Mouse (Mus musculus): ENCODE measurements around the gene Ermard. TPM values are rescaled to one million over a fixed set of nuclear protein-coding genes. Genes with fewer than 3 reads are reported as not detected.
"Not testable (repeated sequence)": the region's sequence is repeated elsewhere in the genome, so short reads cannot be mapped to it uniquely, and the experiment has no call there.

Gene Ermard
- not detected in 2 replicates for polyA plus RNA-seq (2012; ENCODE audit: insufficient read depth, insufficient read length, low replicate concordance, missing spikeins)

DNA sequence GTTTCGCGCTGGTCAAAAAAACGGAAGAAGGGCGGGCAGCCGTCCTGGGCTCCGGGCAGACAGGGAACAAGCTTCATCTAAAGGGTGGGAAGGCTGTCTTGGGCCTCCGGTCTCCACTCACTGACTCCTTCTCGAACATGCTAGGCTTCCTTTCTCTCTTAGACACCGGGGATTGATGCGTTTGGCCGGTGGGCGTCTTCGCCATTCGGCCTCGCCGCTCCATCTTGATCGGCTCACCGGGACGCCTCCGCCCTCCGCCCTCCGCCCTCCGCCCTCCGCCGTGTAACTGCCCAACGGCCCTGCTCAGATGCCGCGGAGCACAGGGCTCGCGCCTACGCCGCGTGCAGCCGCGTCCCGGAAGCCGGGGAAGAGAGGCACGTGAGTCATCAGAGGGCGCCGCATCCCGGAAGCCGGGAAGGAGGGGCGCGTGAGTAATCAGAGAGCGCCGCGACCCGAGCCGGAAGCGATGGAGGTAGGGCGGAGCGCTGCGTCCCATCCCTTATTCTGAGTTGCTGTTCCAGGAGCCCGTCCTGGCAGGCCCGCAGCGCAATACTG lies at the start of gene Ermard, which contains the start of the genes Tcte3 and Gm3448:
Ermard (plus strand) TSS at position 34 of the 555 bp plus-strand sequence.
Tcte3 (minus strand) TSS at position 314 of the 555 bp plus-strand sequence.
Gm3448 (minus strand) TSS at position 363 of the 555 bp plus-strand sequence.
- H3K4me1 ChIP-seq (ENCODE audit: control insufficient read depth, insufficient read depth, low read length); H3K27ac ChIP-seq (ENCODE audit: insufficient read depth, low read depth, low read length); H3K4me3 ChIP-seq (ENCODE audit: insufficient read depth, low read depth, low read length): not testable (repeated sequence)
- WGBS: 2% methylated on average over 11 of the region's 56 CpGs

DNA sequence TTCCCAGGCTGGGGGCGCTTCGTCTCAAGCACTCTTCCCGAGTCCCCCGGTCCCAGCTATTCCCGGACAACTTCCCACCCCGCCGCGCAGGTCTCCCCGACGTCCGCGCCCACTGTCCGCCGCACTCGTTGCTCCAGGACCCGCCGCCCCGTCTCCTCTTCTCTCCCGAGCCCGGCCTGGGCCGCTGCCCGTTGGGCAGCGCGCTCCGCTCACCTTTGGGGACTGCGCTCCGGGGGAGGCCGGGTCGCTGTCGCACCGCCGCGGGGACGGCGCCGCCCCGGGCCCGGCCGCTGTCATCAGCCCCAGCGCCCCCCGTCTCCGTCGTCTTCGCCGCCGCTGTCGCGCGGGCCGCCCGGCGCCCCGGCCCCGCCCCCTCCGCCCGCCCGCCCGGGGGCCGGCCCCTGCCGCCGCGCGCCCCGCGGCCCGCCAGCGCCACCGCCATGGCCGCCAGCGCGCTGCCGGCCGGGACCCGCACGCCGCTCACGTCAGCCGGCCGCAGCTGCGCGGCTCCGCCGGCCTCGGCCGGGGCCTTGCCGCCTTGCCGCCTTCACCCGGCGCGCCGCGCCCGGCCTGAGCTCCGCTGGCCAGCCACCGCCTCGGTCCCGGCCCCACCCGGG lies 48.4 kb upstream of the Ermard start:
- H3K4me1 ChIP-seq (ENCODE audit: control insufficient read depth, insufficient read depth, low read length); H3K4me3 ChIP-seq (ENCODE audit: insufficient read depth, low read depth, low read length); H3K27ac ChIP-seq (ENCODE audit: insufficient read depth, low read depth, low read length): not testable (repeated sequence)
- no CpG with 5 or more reads among the region's 98 CpGs for WGBS

DNA sequence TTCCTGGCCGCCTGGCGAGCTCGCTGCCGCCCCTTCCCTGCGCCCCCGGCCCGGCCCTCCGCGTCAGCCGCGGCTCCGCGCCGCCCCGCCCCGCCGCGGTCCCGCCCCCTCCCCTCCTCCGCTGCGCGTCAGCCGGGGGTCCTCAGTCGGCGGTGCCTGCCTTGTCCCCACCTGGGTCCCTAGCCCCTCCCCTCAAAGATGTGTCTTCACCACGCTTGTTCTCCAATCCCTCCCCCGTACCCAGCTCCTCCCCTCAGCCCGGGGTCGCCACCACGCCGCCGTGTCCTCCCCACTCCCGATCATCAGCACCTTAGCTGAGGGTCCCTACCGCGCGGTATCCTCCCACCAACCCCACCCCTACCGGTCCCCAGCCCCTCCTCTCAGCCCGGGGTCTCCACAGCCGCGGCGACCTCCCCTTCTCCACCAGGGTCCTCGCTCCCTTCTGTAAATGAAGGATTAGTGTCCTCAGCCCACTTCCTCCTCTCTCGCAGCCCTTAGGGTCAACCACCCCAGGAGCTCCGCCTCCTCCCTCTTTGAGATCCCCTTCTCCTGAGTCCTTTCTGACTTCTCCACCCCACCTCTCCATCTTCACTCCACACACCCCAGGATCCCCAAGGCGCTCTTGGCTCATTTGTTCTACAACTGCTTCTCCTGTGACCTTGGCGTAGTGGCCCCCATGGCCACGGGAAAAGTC lies 47.7 kb upstream of the Ermard start:
- H3K4me1 ChIP-seq (ENCODE audit: control insufficient read depth, insufficient read depth, low read length); H3K4me3 ChIP-seq (ENCODE audit: insufficient read depth, low read depth, low read length); H3K27ac ChIP-seq (ENCODE audit: insufficient read depth, low read depth, low read length): not testable (repeated sequence)
- no CpG with 5 or more reads among the region's 47 CpGs for WGBS

DNA sequence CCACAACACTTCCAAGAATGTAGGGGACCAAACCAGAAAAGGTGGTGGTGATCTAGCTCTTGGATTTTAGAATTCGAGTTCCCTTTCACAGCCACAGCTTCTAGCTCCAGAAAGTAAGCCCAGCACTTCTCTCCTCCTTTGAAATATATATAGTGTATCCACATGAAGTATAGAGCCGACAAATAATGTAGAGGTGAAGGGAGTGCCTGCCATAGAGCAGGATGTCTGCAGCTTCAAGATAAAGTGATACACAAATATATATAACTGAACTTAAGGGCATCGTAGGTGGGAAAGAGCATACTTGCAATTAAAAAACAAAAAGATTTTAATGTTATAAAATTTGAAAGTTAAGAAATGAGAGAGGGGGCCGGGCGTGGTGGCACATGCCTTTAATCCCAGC lies 46.9 kb upstream of the Ermard start:
- not testable (repeated sequence) for H3K4me1 ChIP-seq (ENCODE audit: control insufficient read depth, insufficient read depth, low read length); H3K27ac ChIP-seq (ENCODE audit: insufficient read depth, low read depth, low read length); H3K4me3 ChIP-seq (ENCODE audit: insufficient read depth, low read depth, low read length)
- WGBS: no CpG with 5 or more reads among the region's 5 CpGs

DNA sequence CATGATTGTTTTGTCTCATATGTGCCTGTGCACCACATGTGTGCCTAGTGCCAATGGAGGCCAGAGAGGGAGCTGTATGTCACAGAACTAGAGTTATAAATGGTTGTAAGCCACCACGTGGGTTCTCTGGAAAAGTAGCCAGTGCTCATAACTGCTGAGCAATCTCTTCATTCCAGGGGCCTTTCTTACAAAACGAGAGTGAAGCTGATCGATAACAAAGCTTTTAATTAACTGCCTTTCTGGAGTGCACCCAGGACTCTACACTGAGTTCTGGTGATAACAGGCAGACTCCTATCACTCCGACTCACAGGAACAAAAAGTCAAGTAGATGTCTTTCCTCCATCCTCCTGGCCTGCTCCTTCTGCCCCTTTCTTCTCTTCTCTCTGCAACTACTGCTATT lies 41.0 kb upstream of the Ermard start:
- not testable (repeated sequence) for H3K4me3 ChIP-seq (ENCODE audit: insufficient read depth, low read depth, low read length); H3K27ac ChIP-seq (ENCODE audit: insufficient read depth, low read depth, low read length); H3K4me1 ChIP-seq (ENCODE audit: control insufficient read depth, insufficient read depth, low read length)
- whole genome bisulfite sequencing: no CpG with 5 or more reads among the region's 4 CpGs

DNA sequence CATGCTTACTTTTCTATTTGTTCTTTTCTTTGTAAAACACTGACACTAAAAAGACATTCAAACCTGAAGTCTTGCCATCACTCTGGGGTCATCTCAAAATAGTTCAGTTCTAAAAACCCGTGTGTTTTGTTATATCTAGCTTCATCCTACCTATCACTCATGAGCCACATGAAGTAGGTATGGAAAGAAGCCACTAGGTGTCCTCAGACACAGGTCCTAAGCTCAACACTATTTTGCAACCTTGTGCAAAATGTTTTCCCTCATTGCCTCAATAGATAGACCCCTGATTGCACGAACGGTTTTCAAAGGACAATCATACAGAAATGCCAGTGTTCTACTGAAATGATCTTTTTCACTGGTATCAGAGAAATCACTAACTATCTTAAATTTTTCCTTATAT lies 31.9 kb upstream of the Ermard start:
- no CpG with 5 or more reads among the region's 3 CpGs for WGBS
- not testable (repeated sequence) for H3K4me1 ChIP-seq (ENCODE audit: control insufficient read depth, insufficient read depth, low read length); H3K27ac ChIP-seq (ENCODE audit: insufficient read depth, low read depth, low read length); H3K4me3 ChIP-seq (ENCODE audit: insufficient read depth, low read depth, low read length)

DNA sequence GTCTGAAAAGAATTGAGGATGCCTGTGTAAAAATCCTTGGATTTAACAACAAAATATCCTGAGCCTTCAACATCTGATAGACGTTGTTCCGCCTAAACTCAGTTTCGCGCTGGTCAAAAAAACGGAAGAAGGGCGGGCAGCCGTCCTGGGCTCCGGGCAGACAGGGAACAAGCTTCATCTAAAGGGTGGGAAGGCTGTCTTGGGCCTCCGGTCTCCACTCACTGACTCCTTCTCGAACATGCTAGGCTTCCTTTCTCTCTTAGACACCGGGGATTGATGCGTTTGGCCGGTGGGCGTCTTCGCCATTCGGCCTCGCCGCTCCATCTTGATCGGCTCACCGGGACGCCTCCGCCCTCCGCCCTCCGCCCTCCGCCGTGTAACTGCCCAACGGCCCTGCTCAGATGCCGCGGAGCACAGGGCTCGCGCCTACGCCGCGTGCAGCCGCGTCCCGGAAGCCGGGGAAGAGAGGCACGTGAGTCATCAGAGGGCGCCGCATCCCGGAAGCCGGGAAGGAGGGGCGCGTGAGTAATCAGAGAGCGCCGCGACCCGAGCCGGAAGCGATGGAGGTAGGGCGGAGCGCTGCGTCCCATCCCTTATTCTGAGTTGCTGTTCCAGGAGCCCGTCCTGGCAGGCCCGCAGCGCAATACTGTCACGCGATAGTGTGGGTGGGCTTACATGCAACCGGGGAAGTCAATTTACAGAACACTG lies 31.1 kb upstream of the Ermard start, which contains the start of gene Gm3435:
Gm3435 (plus strand) TSS at position 471 of the 708 bp plus-strand sequence.
- H3K27ac ChIP-seq (ENCODE audit: insufficient read depth, low read depth, low read length); H3K4me3 ChIP-seq (ENCODE audit: insufficient read depth, low read depth, low read length); H3K4me1 ChIP-seq (ENCODE audit: control insufficient read depth, insufficient read depth, low read length): not testable (repeated sequence)
- WGBS: no CpG with 5 or more reads among the region's 60 CpGs

DNA sequence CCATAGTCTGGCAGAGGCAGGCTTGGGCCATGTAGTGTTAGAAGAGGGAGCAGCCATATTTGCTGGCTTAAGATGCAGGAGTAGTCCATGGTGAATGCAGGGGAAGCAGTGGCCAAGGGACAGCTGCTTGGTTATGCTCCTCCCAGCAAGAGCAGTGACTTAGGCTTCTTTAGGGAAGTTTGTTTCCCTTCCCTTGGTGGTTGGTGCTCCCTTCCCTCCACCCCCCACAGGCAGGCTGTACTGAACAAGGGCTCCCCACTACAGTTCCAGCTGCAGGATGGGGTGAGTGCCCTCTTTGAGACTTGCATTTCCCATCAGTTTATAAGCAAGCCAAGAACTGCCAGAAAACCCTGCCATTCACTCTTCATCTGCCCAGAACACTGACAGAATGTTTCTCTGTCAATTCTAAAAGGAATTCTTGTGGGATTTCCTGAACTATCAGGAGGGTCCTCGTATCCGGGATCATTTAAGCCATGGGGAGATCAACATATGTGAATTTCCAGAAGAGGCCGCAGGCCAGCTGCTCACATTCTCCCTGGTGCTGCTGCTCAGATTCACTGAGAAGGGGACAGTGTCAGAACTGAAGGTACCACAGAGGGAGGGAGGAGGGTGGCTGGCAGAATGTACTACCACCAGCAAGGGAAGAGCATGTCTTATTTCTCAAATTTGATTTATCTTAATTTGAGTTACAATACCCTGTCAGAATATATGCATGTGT lies 19.3 kb upstream of the Ermard start:
- H3K27ac ChIP-seq (ENCODE audit: insufficient read depth, low read depth, low read length); H3K4me1 ChIP-seq (ENCODE audit: control insufficient read depth, insufficient read depth, low read length); H3K4me3 ChIP-seq (ENCODE audit: insufficient read depth, low read depth, low read length): not testable (repeated sequence)
- WGBS: 61% methylated on average over 3 of the region's 3 CpGs

DNA sequence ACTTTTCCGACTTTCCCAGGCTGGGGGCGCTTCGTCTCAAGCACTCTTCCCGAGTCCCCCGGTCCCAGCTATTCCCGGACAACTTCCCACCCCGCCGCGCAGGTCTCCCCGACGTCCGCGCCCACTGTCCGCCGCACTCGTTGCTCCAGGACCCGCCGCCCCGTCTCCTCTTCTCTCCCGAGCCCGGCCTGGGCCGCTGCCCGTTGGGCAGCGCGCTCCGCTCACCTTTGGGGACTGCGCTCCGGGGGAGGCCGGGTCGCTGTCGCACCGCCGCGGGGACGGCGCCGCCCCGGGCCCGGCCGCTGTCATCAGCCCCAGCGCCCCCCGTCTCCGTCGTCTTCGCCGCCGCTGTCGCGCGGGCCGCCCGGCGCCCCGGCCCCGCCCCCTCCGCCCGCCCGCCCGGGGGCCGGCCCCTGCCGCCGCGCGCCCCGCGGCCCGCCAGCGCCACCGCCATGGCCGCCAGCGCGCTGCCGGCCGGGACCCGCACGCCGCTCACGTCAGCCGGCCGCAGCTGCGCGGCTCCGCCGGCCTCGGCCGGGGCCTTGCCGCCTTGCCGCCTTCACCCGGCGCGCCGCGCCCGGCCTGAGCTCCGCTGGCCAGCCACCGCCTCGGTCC lies 17.0 kb upstream of the Ermard start:
- not testable (repeated sequence) for H3K4me3 ChIP-seq (ENCODE audit: insufficient read depth, low read depth, low read length); H3K27ac ChIP-seq (ENCODE audit: insufficient read depth, low read depth, low read length); H3K4me1 ChIP-seq (ENCODE audit: control insufficient read depth, insufficient read depth, low read length)
- WGBS: no CpG with 5 or more reads among the region's 97 CpGs

DNA sequence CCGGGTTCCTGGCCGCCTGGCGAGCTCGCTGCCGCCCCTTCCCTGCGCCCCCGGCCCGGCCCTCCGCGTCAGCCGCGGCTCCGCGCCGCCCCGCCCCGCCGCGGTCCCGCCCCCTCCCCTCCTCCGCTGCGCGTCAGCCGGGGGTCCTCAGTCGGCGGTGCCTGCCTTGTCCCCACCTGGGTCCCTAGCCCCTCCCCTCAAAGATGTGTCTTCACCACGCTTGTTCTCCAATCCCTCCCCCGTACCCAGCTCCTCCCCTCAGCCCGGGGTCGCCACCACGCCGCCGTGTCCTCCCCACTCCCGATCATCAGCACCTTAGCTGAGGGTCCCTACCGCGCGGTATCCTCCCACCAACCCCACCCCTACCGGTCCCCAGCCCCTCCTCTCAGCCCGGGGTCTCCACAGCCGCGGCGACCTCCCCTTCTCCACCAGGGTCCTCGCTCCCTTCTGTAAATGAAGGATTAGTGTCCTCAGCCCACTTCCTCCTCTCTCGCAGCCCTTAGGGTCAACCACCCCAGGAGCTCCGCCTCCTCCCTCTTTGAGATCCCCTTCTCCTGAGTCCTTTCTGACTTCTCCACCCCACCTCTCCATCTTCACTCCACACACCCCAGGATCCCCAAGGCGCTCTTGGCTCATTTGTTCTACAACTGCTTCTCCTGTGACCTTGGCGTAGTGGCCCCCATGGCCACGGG lies 16.4 kb upstream of the Ermard start:
- not testable (repeated sequence) for H3K4me1 ChIP-seq (ENCODE audit: control insufficient read depth, insufficient read depth, low read length); H3K27ac ChIP-seq (ENCODE audit: insufficient read depth, low read depth, low read length); H3K4me3 ChIP-seq (ENCODE audit: insufficient read depth, low read depth, low read length)
- no CpG with 5 or more reads among the region's 48 CpGs for WGBS

DNA sequence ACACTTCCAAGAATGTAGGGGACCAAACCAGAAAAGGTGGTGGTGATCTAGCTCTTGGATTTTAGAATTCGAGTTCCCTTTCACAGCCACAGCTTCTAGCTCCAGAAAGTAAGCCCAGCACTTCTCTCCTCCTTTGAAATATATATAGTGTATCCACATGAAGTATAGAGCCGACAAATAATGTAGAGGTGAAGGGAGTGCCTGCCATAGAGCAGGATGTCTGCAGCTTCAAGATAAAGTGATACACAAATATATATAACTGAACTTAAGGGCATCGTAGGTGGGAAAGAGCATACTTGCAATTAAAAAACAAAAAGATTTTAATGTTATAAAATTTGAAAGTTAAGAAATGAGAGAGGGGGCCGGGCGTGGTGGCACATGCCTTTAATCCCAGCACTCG lies 15.5 kb upstream of the Ermard start:
- WGBS: no CpG with 5 or more reads among the region's 6 CpGs
- H3K27ac ChIP-seq (ENCODE audit: insufficient read depth, low read depth, low read length); H3K4me1 ChIP-seq (ENCODE audit: control insufficient read depth, insufficient read depth, low read length); H3K4me3 ChIP-seq (ENCODE audit: insufficient read depth, low read depth, low read length): not testable (repeated sequence)

DNA sequence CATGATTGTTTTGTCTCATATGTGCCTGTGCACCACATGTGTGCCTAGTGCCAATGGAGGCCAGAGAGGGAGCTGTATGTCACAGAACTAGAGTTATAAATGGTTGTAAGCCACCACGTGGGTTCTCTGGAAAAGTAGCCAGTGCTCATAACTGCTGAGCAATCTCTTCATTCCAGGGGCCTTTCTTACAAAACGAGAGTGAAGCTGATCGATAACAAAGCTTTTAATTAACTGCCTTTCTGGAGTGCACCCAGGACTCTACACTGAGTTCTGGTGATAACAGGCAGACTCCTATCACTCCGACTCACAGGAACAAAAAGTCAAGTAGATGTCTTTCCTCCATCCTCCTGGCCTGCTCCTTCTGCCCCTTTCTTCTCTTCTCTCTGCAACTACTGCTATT lies 9.6 kb upstream of the Ermard start:
- WGBS: no CpG with 5 or more reads among the region's 4 CpGs
- not testable (repeated sequence) for H3K27ac ChIP-seq (ENCODE audit: insufficient read depth, low read depth, low read length); H3K4me3 ChIP-seq (ENCODE audit: insufficient read depth, low read depth, low read length); H3K4me1 ChIP-seq (ENCODE audit: control insufficient read depth, insufficient read depth, low read length)

DNA sequence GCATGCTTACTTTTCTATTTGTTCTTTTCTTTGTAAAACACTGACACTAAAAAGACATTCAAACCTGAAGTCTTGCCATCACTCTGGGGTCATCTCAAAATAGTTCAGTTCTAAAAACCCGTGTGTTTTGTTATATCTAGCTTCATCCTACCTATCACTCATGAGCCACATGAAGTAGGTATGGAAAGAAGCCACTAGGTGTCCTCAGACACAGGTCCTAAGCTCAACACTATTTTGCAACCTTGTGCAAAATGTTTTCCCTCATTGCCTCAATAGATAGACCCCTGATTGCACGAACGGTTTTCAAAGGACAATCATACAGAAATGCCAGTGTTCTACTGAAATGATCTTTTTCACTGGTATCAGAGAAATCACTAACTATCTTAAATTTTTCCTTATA lies 553 bp upstream of the Ermard start:
- H3K4me1 ChIP-seq (ENCODE audit: control insufficient read depth, insufficient read depth, low read length); H3K4me3 ChIP-seq (ENCODE audit: insufficient read depth, low read depth, low read length); H3K27ac ChIP-seq (ENCODE audit: insufficient read depth, low read depth, low read length): not testable (repeated sequence)
- WGBS: no CpG with 5 or more reads among the region's 3 CpGs

Measured in olfactory bulb, adult 2 months (tissue).